Mouse (Mus musculus): ENCODE data around the gene Olfr398.

The Olfr398 gene

DNA sequence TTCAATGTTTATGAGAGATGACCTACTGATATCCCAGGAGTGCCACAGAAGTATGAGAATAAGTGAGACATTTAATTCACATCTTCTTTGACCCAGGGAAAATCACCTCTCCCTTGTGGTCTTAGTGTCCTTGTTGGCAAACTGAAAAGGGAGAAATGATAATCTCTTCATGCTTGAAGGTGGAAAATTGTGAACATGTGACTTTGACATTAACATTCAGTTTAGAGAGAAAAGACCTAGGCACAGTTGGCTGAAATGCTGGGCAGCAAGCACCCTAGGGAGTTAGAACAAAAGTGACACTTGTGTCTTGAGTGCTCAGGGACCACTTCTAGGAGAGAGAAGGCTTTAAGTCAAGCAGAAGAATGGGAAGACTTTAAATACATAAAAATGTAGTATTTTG, at the start of gene Olfr398:
TSS of gene Olfr398 (minus strand) at position 101 of the 400 bp plus-strand sequence.
- DNase-seq (ENCODE audit: low read depth, low spot score), result no peak

DNA sequence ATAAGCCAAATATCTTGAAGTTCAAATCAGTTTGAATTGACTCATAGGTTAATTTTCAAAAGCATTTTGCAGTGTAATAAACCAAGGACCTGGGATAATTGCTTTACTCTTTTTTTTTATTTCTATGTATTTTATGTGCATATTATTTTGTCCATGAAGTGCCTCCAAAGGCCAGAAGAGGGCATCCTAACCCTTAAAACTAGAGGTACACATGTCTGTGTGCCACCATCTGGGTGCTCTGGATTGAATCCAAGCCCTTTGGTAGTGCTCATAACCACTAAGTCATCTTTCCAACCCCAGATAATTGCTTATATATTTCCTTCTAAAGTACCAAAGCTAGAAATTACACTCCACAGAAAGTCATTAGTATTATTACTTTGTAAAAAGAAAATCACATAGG, 2.9 kb upstream of the Olfr398 start:
- no peak for DNase-seq (ENCODE audit: low read depth, low spot score)

DNA sequence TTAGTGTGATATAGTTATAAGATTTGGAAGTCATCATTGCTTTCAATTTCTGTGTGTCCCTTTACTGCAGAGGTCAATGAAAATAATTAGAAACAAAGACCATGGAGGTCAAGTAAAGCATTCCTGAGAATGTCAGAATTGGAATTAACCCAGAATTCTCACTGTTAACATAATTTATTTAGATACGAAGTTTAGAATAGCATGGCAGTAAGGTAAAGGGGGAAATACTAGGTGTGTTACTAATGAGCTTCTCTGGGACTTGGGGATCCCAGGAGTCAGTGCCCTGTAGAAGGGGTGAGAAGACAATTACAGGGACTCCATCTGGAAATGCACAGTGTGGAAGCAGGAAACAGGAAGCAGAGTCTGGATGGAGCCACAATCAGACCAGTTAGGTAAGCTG, 29.7 kb downstream of the Olfr398 start, which contains the start of gene Olfr397:
TSS of gene Olfr397 (plus strand) at position 301 of the 400 bp plus-strand sequence.
- no peak for DNase-seq (ENCODE audit: low read depth, low spot score)

DNA sequence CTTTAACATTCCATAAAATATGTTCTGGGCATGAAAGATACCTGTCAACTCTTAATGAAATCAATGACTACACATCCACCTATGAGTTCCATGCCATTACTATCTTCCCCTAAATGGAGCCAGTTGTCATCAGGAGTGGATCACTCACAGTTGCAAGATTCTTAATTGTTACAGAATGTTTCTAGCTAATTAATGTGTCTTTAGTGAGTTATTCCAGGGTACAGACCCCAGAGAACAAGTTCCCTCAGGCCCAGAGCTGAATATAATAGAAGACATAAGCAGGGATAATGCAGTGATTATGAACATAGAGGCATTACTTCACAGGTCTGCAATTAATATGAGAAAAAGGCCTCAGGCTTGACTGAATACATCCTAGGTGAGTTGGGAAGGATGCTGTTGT, 53.8 kb downstream of the Olfr398 start, which contains the start of gene Olfr23:
TSS of gene Olfr23 (plus strand) at position 301 of the 400 bp plus-strand sequence.
- DNase-seq (ENCODE audit: low read depth, low spot score), result no peak
